Mouse (Mus musculus) NIH3T3 (cell line): Measurements from ENCODE around the gene Foxp1.

Source experiments
- DNase-seq: peaks from one replicate; pipeline ENCODE4 v3.0.0-alpha.2; 2012; ENCODE audit warnings: low read depth

Gene Foxp1

GRCm38 (mm10) chr6:99328146-99328545 is 194.4 kb downstream of the Foxp1 start:
- peak; percentile 67 for DNase-seq

GRCm38 (mm10) chr6:99327721-99328120 is 194.8 kb downstream of the Foxp1 start:
- peak; percentile 84 for DNase-seq

GRCm38 (mm10) chr6:99325881-99326280 is 196.6 kb downstream of the Foxp1 start:
- no peak for DNase-seq

GRCm38 (mm10) chr6:99325461-99325860 is 197.1 kb downstream of the Foxp1 start:
- DNase-seq: no peak

GRCm38 (mm10) chr6:99322132-99322904 is 200.2 kb downstream of the Foxp1 start:
- DNase-seq: no peak

GRCm38 (mm10) chr6:99320444-99320843 is 202.1 kb downstream of the Foxp1 start:
- no peak for DNase-seq

GRCm38 (mm10) chr6:99319415-99320405 is 202.8 kb downstream of the Foxp1 start:
- no peak for DNase-seq

GRCm38 (mm10) chr6:99314746-99315145 is 207.8 kb downstream of the Foxp1 start:
- DNase-seq: no peak

- DNase-seq: no peak
Measured at GRCm38 (mm10) chr6:99310529-99310928, 212.0 kb downstream of the Foxp1 start.

- no peak for DNase-seq
Measured at GRCm38 (mm10) chr6:99310171-99310500, 212.4 kb downstream of the Foxp1 start.

GRCm38 (mm10) chr6:99309466-99310170 is 212.9 kb downstream of the Foxp1 start:
- DNase-seq: no peak

- no peak for DNase-seq
Measured at GRCm38 (mm10) chr6:99305751-99306150, 216.8 kb downstream of the Foxp1 start.

- no peak for DNase-seq
Measured at GRCm38 (mm10) chr6:99305236-99305635, 217.3 kb downstream of the Foxp1 start.

GRCm38 (mm10) chr6:99302662-99303435 is 219.7 kb downstream of the Foxp1 start:
- no peak for DNase-seq

GRCm38 (mm10) chr6:99301923-99302322 is 220.6 kb downstream of the Foxp1 start:
- no peak for DNase-seq

GRCm38 (mm10) chr6:99300235-99300634 is 222.3 kb downstream of the Foxp1 start:
- no peak for DNase-seq

- DNase-seq: no peak
Measured at GRCm38 (mm10) chr6:99299196-99299595, 223.3 kb downstream of the Foxp1 start.

GRCm38 (mm10) chr6:99297535-99297934 is 225.0 kb downstream of the Foxp1 start:
- DNase-seq: no peak

- no peak for DNase-seq
Measured at GRCm38 (mm10) chr6:99295495-99295894, 227.0 kb downstream of the Foxp1 start.

- peak; percentile 14 for DNase-seq
Measured at GRCm38 (mm10) chr6:99289220-99289619, 233.3 kb downstream of the Foxp1 start.

- DNase-seq: no peak
Measured at GRCm38 (mm10) chr6:99285026-99285425, 237.5 kb downstream of the Foxp1 start.

- no peak for DNase-seq
Measured at GRCm38 (mm10) chr6:99284019-99284418, 238.5 kb downstream of the Foxp1 start.
